Mouse (Mus musculus) layer of hippocampus, adult 9-10 months (tissue): Measurements from ENCODE around the gene Defb9.
"Not testable (repeated sequence)": the region's sequence is repeated elsewhere in the genome, so short reads cannot be mapped to it uniquely, and the experiment has no call there.

Experiments used
- DNase-seq: peaks from one replicate; pipeline ENCODE4 v3.0.0; 2022; ENCODE audit warnings: low spot score

The Defb9 gene

DNA sequence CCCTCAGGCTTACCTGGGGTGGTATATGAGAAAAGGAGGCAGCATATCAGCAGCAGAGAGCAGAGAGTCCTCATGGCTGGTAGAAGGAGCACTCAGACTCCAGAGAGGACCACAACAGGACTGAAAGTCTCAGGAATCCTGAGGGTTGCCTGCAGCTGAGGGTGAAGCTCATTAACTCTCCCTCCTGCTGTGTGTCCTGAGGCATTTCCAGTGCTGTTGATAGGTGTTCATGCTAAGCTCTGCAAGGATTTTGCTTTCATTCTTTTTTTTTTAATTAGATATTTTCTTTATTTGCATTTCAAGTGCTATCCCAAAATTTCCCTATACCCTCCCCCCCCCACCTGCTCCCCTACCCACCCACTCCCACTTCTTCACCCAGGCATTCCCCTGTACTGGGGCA is at the start of gene Defb9:
Defb9 (minus strand) TSS at position 101 of the 400 bp plus-strand sequence.
- DNase-seq: not testable (repeated sequence)

DNA sequence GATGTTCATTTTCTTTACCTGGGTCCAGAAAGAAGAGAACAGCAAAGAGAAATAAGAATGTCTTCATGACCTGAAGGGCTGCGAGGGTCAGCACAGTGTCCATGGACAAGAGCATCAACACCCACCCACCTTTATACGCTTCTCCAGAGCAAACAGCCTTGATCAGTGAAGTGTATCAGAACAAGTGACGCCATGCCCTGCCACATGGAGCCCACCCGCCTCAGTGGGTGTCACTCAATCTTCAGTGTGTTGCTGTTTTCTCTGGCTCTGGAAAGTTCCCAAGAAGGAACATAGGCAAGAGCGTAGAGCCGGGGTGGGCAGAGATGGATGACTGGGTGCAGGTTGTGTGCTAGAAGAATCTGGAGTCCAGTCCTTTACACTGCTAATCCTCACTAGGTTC is 47.4 kb upstream of the Defb9 start, which contains the start of gene Defb15:
Defb15 (minus strand) TSS at position 101 of the 400 bp plus-strand sequence.
- no peak for DNase-seq

DNA sequence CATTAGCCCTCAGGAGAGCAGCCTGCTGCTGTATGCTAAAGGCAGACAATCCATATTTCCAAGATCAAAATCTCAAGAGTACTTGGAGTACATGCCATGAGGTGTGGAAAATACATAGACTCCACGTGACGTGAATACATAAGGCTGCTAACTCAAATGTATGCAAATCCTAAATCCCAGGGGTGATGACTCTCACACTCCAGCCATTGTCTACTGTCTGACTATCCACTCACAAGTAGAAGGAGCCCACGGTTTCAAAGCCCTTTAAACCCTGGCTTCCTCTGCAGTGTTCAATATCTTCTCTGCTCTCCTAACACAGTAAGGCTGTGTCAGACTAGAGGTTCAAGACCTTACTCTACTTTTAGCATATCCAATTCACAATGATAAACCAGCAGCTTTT is 45.5 kb upstream of the Defb9 start:
- DNase-seq: not testable (repeated sequence)

DNA sequence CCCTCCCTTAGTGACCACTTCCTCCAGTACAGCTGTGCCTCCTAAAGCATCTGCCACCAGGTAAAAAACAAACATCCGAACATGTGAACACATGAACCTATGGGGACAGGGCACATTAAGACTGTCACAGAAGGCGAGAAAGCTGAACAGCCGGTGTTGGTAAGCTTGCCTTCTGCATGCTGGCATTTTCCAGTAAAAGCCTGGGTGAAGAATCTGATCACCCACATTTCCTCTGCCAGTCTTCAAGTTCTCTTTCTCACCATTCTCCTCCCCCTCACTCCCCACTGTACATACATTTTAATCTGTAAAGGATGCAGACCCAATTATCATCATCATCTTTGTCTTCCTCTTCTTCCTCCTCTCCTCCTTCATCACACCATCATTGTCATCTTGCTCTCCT is 30.4 kb upstream of the Defb9 start:
- no peak for DNase-seq

DNA sequence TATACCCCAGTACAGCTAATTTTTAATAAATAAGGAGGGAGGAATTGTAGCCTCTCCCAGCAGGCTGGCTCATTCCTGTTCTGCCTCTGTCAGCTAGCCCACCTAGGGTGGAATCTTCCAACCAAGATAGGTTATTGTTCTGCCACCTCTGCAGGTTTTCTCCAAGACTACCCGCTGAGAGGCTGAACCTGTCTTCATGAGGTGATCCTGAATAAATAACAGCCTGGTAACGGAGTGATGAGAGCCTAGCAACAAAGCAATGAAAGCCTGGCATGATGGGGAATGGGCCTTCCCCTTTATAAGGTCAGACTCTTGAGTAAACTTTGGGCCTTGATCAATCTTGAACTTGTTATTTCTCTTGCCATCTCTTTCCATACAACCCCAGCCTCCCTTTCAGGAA is 27.3 kb upstream of the Defb9 start:
- DNase-seq: no peak

DNA sequence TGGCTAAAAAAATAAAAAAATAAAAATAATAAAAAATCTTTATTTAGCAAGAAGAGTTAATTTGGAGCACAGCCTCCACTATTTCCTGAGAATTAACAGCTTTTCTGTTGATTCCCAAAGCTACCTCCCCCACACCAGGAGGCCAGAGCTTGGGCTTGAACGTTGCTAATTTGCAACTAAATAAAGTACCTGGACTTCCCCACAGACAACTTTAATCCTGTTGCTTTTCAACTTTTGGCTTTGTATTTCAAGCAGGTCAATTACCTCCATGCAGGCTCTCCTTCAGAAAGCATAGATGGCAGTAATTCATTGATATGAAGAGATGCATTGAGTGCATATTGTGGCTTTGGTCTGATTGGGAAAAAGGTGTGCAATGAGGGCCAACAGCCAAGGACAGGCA is 26.7 kb upstream of the Defb9 start:
- DNase-seq: no peak

DNA sequence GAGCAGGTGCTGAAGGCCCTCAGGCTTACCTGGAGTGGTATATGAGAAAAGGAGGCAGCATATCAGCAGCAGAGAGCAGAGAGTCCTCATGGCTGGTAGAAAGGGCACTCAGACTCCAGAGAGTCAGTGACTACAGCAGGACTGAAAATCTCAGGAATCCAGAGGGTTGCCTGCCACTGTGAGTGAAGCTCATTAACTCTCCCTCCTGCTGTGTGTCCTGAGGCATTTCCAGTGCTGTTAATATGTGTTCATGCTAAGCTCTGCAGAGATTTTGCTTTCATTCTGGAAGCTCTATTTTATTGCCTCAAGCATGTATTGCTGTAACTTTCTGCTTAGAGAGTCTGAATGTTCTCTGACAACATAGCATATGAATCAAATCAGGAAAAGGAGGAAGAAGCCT is 21.1 kb upstream of the Defb9 start, which contains the start of gene Defb11:
Defb11 (minus strand) TSS at position 123 of the 400 bp plus-strand sequence.
- not testable (repeated sequence) for DNase-seq

DNA sequence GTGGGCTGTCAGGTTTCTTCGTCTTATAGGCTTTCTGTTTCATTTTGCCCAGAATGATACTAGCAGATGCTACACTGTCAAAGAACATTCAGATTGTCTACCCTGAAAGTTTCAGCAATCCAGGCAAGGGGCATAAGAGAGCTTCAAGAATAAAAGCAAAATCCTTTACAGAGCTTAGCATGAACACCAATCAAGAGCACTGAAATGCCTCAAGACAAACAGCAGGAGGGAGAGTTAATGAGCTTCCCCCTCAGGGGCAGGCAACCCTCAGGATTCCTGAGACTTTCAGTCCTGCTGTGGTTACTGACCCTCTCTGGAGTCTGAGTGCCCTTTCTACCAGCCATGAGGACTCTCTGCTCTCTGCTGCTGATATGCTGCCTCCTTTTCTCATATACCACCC is 26.6 kb downstream of the Defb9 start, which contains the start of gene Defb10:
Defb10 (plus strand) TSS at position 316 of the 400 bp plus-strand sequence.
- DNase-seq: not testable (repeated sequence)
